Mouse (Mus musculus): ENCODE results near the gene Sox5.
A peak's percentile ranks its signal among the peaks of the same experiment; 100 is the strongest.

The Sox5 gene

DNA sequence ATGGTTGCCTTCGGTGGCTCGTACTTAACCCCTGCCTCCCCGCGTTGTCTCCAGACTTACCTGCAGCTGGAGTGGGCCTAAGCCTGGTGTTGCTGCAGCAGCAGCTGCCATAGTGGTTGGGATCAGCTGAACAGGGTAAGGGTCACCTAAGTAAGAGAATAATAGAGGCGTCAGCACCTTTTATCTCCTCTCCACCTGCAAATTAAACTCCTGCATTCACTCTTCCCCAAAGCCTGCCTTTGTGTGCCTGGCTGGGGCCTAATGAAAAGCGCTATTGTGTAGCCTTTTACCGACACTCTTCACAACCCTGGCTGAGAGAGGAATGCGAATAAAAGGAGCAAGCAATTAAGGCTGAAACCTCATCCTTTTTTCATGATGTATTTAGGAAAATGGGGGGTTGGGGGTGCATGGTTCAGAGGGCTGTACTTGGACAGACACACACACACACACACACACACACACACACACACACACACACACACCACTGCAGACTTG is 840.4 kb downstream of the Sox5 start:
- DNase-seq (ENCODE audit: low spot score) = peak; percentile 58

DNA sequence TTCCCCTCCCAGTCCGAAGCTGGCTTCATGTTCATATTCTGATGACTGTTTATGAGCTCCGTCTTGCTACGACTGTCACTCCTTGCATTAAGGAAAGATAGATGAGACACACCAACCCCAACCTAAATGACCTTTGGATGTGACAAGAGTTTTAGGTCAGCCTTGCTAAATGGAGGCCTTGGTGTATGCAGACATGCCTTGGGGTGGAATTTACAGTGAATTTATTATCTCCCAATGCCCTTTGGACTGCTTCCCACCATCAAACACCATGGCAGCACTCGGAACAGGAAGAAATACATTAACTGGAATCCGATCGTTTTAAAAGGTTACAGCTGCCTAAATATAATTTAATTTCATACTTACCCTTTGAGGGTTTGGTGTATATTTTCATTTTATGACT is 858.6 kb downstream of the Sox5 start:
- DNase-seq (ENCODE audit: low spot score) = peak; percentile 18

- peak; percentile 21 for DNase-seq (ENCODE audit: low spot score)
These were observed 863.3 kb downstream of the Sox5 start for GRCm38 (mm10) chr6:143918405-143918947.

GRCm38 (mm10) chr6:143916152-143916735 is 865.5 kb downstream of the Sox5 start:
- peak; percentile 19 for DNase-seq (ENCODE audit: low spot score)

DNA sequence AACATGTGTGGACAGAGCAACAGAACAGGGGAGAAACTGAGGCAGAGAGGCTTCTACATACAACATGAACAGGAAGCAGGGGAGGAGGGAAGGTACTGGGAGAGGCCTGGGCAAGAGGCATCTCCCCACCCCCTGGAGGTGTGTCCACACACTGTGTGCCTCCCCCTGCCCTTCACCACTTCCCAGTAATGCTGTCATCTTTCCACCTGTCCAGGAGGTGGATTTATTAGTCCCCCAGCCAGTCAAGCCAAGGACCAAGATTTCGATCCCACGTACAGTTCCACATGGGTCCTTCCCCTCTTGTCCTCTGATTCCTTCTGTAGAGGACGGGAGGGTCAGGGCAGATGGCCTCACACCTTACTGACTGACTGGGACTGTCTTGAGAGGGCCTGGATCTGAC is 866.1 kb downstream of the Sox5 start:
- DNase-seq (ENCODE audit: low spot score) = no peak

- DNase-seq (ENCODE audit: low spot score) = no peak
These were observed 869.5 kb downstream of the Sox5 start for GRCm38 (mm10) chr6:143912316-143912715.

GRCm38 (mm10) chr6:143904693-143905031 is 877.1 kb downstream of the Sox5 start:
- DNase-seq (ENCODE audit: low spot score) = no peak

- peak; percentile 44 for DNase-seq (ENCODE audit: low spot score)
These were observed 877.6 kb downstream of the Sox5 start for GRCm38 (mm10) chr6:143903981-143904692.

DNA sequence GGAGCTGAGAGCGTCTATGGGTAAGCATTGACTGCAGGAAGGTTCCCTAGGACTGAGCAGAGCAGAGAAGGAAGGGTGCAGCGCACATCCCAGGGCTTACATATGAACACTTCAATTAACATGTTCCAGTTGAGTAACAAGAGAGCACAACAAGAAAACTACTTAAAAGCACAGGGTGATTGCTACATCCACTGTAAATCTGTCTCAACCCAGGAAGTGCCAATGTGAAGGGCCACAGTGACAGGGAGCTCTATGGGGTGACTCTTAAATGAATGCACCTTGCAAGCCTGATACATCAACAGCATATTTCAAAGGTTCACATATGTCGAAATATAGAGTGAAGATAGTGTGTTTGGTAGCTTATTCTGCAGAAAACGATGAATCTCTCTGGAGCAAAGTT is 880.9 kb downstream of the Sox5 start:
- no peak for DNase-seq (ENCODE audit: low spot score)

GRCm38 (mm10) chr6:143895092-143895491 is 886.7 kb downstream of the Sox5 start:
- no peak for DNase-seq (ENCODE audit: low spot score)

GRCm38 (mm10) chr6:143892869-143893268 is 888.9 kb downstream of the Sox5 start:
- no peak for DNase-seq (ENCODE audit: low spot score)

DNA sequence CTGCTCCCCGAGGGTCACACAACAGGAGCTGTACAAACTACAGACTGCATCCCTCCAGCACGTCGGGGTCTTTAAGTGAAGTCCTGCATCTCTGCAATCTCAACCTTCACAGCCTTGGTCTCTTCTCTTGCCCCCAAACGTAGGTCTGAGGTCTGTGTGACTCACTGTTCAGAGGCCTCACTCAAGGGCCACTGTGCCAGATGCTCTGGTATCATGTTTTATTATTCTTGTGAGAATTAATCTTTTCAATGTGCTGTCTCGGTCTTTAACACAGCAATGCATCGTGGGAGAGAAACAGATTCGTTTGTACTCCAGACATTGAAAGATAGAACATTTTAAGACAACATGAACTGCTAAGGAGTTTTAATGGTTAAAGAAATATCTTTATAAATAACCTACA is 893.2 kb downstream of the Sox5 start:
- DNase-seq (ENCODE audit: low spot score) = no peak

DNA sequence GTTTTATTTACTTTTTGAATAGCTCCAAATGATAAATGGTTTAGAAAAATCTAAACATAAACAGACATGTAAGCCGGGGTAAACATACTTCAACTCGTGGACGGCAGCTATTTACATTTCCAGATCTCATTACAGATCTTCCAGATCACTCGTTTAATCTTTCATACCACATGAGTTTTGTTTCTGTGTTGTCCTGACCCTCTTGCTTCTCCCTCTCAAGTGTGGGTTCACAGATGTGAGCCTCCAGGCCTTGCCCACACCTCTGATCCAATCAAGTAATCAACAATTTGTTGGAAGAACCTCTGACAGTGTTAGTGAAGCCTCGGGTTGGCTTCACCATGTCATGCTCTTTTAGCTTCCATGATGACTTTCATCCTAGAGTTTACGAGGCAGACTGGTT is 903.3 kb downstream of the Sox5 start:
- no peak for DNase-seq (ENCODE audit: low spot score)

DNA sequence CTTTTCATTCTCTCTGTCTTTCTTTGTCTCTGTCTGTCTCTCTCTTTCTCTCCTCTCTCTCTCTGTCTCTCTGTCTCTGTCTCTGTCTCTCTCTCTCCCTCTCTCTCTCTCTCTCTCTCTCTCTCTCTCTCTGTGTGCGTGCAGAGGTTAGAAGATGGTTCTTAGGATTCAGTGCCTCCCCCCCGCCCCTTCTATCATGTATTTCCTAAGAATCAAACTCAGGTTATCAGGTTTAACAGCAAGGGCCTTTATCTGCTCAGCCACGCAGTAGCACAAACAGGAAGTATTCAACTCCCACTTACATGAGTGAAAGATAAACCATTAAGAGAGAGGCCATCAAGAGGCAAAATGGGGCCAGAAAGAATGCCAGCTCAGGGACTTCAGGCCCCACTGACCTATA is 913.0 kb downstream of the Sox5 start:
- DNase-seq (ENCODE audit: low spot score) = no peak

DNA sequence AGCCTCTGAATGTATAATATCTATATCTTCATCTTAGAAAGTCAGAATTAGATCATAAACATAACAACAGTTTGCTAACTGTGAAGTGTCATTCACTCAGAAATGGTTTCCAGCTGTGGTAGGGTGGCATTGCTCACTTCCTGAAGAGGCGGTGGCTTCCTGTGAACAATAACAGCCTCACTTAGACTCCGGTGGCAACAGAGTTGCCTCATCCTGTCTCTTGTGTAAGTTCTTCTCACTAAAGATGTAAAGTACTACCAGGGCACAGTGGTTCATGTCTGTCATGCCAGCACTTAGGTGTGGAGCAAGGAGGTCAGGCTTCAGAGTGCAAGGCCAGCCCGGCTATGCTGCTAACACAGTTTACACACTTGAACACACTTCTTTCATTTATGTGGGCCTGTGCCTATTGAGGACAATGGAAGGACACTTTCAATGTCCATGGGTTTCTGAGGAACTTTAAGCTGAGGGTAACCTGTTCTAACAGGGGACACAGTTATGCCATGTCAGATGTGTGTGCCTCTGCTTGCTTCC is 913.6 kb downstream of the Sox5 start:
- no peak for DNase-seq (ENCODE audit: low spot score)

- peak; percentile 18 for DNase-seq (ENCODE audit: low spot score)
These were observed 914.7 kb downstream of the Sox5 start for GRCm38 (mm10) chr6:143867029-143867428.

GRCm38 (mm10) chr6:143866566-143866965 is 915.2 kb downstream of the Sox5 start:
- DNase-seq (ENCODE audit: low spot score) = no peak

DNA sequence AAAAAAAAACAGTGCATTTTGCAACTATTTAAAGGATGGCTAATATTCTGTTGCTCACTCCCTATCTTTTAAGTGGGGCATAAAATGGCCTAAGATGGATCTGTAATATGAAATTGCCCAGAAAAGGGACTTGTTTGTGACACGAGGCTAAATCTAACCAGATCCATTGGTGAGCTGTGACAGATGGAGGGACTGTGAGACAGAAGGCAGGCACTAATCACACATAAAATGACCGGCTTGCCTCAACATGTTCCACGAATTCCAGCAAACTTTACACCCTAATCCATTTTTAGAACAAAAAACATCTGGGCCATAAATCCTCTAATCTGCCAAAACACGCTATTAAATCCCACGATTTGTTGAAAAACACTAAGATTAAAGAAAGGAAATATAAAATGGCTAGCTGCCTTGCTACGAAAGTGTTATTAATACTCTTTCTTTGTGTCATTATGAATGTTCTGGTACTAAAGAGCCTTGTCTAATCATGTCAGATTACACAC is 919.1 kb downstream of the Sox5 start:
- no peak for DNase-seq (ENCODE audit: low spot score)

GRCm38 (mm10) chr6:143860036-143860435 is 921.7 kb downstream of the Sox5 start:
- no peak for DNase-seq (ENCODE audit: low spot score)

DNA sequence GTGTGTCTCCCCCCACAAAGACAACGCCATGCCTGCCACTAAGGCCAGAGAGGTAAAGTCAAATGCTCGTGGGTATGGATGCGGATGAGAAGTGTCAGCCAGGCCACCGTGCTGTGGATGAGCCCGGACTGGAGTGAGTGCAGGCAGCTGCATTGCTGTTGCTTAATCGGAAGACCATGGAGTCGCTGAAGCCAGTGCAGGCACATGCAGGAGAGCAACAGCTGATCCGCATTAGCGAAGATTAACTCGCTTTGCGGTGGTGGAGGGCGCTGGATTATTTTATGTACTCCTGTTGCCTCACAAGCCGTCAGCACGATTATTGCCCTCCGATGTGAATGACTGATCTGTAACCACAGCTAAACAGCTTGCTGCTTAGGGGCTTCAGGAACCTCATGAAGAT is 922.2 kb downstream of the Sox5 start:
- peak; percentile 42 for DNase-seq (ENCODE audit: low spot score)

DNA sequence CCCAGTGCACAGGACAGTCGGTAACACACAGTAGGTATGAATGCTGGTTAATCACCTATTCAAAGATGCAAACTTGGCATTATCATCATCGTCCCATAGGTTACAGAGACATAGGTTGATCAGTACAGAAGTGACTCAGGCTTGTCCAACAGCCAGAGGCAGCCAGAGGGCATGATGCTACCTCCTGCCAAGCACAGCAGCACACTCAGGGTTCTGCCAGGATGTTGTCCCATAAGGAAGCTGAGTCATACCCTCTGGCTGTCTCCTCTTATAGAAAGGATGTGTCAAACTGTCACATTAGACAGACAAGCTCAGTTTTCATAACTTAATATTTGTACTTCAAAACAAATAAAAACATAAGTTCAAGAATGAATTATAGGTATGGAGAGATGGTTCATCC is 923.2 kb downstream of the Sox5 start:
- DNase-seq (ENCODE audit: low spot score) = no peak

GRCm38 (mm10) chr6:143857376-143857775 is 924.4 kb downstream of the Sox5 start:
- no peak for DNase-seq (ENCODE audit: low spot score)

GRCm38 (mm10) chr6:143855421-143855820 is 926.4 kb downstream of the Sox5 start:
- DNase-seq (ENCODE audit: low spot score) = peak; percentile 29

All from embryo, embryonic 10 days (tissue).